Mouse (Mus musculus) liver, embryonic 13.5 days (tissue): Measurements from ENCODE around the gene Lemd1. TPM values are rescaled to one million over a fixed set of nuclear protein-coding genes. Genes with fewer than 3 reads are reported as not detected.
A peak's percentile ranks its signal among the peaks of the same experiment; 100 is the strongest.
"Not testable (repeated sequence)": the region's sequence is repeated elsewhere in the genome, so short reads cannot be mapped to it uniquely, and the experiment has no call there.

ENCODE experiments used
- ATAC-seq: fragments of 200-750 bp; cut with Nextera tagmentation; 2 replicates; pipeline ENCODE4 v1.8.0; 2017; ENCODE audit warnings: low read depth, mild to moderate bottlenecking, moderate number of reproducible peaks, moderate library complexity
- DNase-seq: peaks from one replicate; pipeline ENCODE4 v3.0.0; 2022
- H3K27ac ChIP-seq: fragments of 300-500 bp; sonication (generic); 2 replicates; pipeline ENCODE4 v1.5.1; 2015; ENCODE audit warnings: moderate library complexity, mild to moderate bottlenecking, inconsistent platforms
- H3K27me3 ChIP-seq: fragments of 300-500 bp; sonication (generic); 2 replicates; pipeline ENCODE4 v1.6.1; 2015; ENCODE audit warnings: mild to moderate bottlenecking, inconsistent platforms
- H3K36me3 ChIP-seq: fragments of 300-500 bp; sonication (generic); 2 replicates; pipeline ENCODE4 v1.6.1; 2015; ENCODE audit warnings: mild to moderate bottlenecking, inconsistent platforms
- H3K4me1 ChIP-seq: fragments of 300-500 bp; sonication (generic); replicated peaks from 2 replicates; pipeline ENCODE4 v1.6.1; 2015; ENCODE audit warnings: inconsistent platforms
- H3K4me2 ChIP-seq: fragments of 300-500 bp; sonication (generic); 2 replicates; pipeline ENCODE4 v1.6.1; 2015; ENCODE audit warnings: inconsistent platforms, mild to moderate bottlenecking, moderate library complexity
- H3K4me3 ChIP-seq: fragments of 300-500 bp; sonication (generic); replicated peaks from 2 replicates; pipeline ENCODE4 v1.5.1; 2015; ENCODE audit warnings: mild to moderate bottlenecking, inconsistent platforms
- H3K9ac ChIP-seq: fragments of 300-500 bp; sonication (generic); 2 replicates; pipeline ENCODE4 v1.6.1; 2015; ENCODE audit warnings: mild to moderate bottlenecking, inconsistent platforms
- H3K9me3 ChIP-seq: fragments of 300-500 bp; sonication (generic); replicated peaks from 2 replicates; pipeline ENCODE4 v1.6.1; 2016; ENCODE audit warnings: inconsistent platforms
- WGBS: fragments of 180-500 bp; shearing (Covaris S2); methylation state at CpG from one replicate; pipeline ENCODE4 v1.1.7; 2015; ENCODE audit not compliant: insufficient replicate concordance; 5-methylcytosine and 5-hydroxymethylcytosine counted together
- polyA plus RNA-seq: library from polyadenylated mRNA; unstranded; fragments of >200 nt; fragmentation: Nextera tagmentation; extraction: Ambion mirVana; gene quantifications from 2 replicates; pipeline ENCODE4 v1.2.1, GENCODE M21; 2015

Gene Lemd1
- polyA plus RNA-seq, 1 experiment from 2014 or later, result not detected

DNA sequence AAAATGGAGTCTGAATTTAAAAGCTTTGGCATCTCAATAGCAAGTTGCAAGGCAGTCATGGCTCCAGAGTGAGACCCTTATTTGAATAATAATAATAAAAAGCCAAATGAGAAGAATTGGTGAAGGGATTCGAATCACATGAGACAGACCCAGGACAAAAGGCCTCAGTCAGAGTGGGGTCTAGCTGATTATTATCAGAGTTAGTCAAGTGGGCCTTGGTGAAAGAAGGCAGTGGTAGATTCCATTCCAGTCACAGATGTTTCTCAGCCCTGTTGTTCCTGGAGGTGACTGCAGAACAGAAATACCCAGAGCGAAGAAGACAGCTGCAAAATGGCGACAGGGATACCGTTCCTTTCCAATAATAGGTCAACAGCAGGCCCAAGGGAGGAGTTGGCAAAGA lies 72.4 kb downstream of the Lemd1 start:
- Histone ChIP-seq H3K4me2 (no peak overlapping the region), H3K27ac (no peak overlapping the region), H3K27me3 (peaks cover 4% of the 10 kb centered on the region; the same call in 1 of the 2 replicates), H3K4me1 (peaks cover 20% of the 10 kb centered on the region), H3K36me3 (no peaks in the 10 kb centered on the region), H3K4me3 (no peak overlapping the region), H3K9me3 (no peaks in the 10 kb centered on the region), H3K9ac (no peak overlapping the region)
- ATAC-seq (no peak), DNase-seq (no peak)
- WGBS, result 89% methylated on average over 4 of the region's 4 CpGs

DNA sequence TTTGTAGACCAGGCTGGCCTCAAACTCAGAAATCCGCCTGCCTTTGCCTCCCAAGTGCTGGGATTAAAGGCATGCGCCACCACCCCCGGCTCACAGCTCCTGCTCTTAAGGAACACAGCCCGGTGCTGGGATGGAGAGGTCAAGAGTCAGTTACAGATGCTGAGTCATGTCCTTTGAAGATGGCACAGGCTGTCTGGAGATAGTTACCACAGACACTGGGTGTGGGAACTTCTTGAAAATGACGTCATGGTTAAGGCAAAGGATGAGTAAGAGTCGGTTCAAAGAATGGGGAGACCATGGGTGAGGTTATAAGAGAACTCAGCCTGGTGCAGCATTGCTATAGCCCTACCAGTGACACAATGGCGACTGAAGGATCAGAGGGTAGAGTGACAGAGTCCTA lies 73.3 kb downstream of the Lemd1 start:
- peaks cover 4% of the 10 kb centered on the region; the same call in 1 of the 2 replicates for H3K27me3 ChIP-seq
- DNase-seq (peak; percentile 59), ATAC-seq (peak; percentile 97)
- H3K27ac ChIP-seq, result no peak overlapping the region
- WGBS, result 29% methylated on average over 7 of the region's 7 CpGs
- no peak overlapping the region for H3K4me3 ChIP-seq
- peak overlapping the region; percentile 42 for H3K4me2 ChIP-seq
- no peak overlapping the region; the same call in 1 of the 2 replicates for H3K9ac ChIP-seq
- H3K4me1 ChIP-seq, result peaks cover 20% of the 10 kb centered on the region
- H3K9me3 ChIP-seq, result no peaks in the 10 kb centered on the region
- H3K36me3 ChIP-seq, result no peaks in the 10 kb centered on the region

DNA sequence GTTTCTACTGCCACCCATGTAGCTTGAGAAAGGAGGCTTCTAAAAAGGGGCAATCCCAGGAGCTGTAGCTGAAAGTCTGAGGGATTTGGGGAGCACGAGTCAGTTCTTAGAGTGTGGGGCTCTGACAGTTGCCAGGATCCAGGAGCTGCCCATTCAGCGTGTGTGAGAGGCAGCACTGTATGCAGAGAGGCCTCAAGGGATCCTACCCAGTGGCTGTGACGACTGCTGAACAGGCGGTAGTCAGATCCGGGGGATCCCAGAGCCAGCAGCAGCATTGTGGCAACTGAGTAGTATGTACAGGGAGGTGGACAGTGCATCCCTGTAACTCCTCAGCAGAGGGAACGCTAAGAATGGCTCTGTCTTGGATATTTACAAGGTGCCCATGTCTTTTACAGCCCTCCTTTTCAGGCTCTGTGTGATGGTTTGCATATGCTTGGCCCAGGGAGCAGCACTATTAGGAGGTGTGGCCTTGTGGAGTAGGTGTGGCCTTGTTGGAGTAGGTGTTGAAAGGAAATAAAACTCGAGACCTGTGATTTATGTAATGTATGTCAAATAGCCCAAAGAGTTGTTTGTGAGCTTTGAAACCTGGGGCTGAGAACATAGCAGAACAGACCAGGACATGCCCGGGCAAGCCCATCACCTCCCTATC lies 74.1 kb downstream of the Lemd1 start:
- Histone ChIP-seq H3K4me2 (peak overlapping the region; percentile 42; the same call in 1 of the 2 replicates), H3K27me3 (peaks cover 4% of the 10 kb centered on the region; the same call in 1 of the 2 replicates), H3K9me3 (no peaks in the 10 kb centered on the region), H3K27ac (peak overlapping the region; percentile 47), H3K36me3 (no peaks in the 10 kb centered on the region), H3K4me1 (peaks cover 20% of the 10 kb centered on the region), H3K9ac (peak overlapping the region; percentile 29), H3K4me3 (no peak overlapping the region)
- DNase-seq (no peak), ATAC-seq (no peak)
- WGBS, result 64% methylated on average over 8 of the region's 8 CpGs

DNA sequence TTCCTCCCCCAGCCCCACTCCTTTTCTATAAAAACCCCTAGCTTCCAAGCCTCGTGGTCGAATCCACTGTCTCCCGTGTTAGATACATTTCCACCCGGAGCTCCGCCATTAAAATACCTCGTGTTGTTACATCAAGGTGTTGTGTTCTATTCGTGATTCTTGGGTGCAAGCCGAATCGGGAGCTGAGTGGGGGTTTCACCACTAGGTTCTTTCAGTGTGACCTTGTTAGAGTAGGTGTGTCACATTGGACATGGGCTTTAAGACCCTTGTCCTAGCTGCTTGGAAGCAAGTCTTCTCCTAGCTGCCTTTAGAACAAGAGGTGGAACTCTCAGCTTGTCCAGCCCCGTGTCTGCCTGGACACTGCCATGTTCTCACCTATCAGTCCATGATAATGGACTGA lies 74.7 kb downstream of the Lemd1 start:
- peaks cover 20% of the 10 kb centered on the region for H3K4me1 ChIP-seq
- H3K4me3 ChIP-seq, result no peak overlapping the region
- no peaks in the 10 kb centered on the region for H3K9me3 ChIP-seq
- 74% methylated on average over 10 of the region's 10 CpGs for WGBS
- peaks cover 4% of the 10 kb centered on the region; the same call in 1 of the 2 replicates for H3K27me3 ChIP-seq
- H3K27ac ChIP-seq, result no peak overlapping the region
- H3K4me2 ChIP-seq, result no peak overlapping the region
- H3K36me3 ChIP-seq, result no peaks in the 10 kb centered on the region
- no peak for ATAC-seq
- no peak for DNase-seq
- H3K9ac ChIP-seq, result no peak overlapping the region

DNA sequence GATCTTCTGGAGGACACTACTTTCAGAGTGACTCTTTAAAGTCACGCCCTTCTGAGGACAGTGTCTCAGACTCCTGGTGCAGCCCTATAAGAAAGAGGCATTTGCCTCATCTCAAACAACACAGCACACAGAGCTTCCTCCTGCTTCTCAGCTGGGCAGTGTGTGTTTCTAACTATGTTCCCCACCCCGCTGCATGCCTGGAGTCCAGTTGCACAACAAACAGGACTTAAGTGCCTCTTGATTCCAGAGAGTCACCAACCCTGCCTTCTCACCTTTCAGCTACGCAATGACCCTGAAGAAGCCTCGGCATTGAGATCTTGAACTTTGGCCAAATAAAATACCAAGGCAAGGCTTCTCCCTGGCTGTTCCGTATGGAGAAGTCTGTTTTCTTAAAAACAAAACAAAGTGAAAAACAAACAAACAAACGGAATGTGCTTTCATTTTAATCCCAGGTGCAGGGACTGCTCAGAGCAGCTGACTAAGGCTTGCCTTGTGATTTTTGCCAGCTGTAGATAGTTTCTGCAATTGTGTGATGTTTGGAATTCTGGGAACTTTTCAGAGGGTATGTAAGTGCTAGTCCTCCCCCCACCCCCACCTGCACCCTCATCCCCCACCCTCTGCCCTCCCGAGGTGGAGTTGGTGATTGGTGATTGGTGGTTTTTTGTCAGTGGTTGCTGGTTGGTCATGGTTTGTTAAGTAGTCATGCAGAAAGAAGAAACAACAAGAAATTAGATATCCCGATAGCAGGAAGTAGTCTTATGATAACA lies 75.7 kb downstream of the Lemd1 start:
- H3K9ac ChIP-seq, result no peak overlapping the region
- H3K27me3 ChIP-seq, result peaks cover 4% of the 10 kb centered on the region; the same call in 1 of the 2 replicates
- no peaks in the 10 kb centered on the region for H3K9me3 ChIP-seq
- no peak overlapping the region for H3K4me3 ChIP-seq
- no peaks in the 10 kb centered on the region for H3K36me3 ChIP-seq
- H3K4me1 ChIP-seq, result peaks cover 22% of the 10 kb centered on the region
- no peak overlapping the region for H3K4me2 ChIP-seq
- no peak overlapping the region for H3K27ac ChIP-seq
- DNase-seq (no peak), ATAC-seq (no peak)
- WGBS, result 44% methylated on average over 8 of the region's 8 CpGs

DNA sequence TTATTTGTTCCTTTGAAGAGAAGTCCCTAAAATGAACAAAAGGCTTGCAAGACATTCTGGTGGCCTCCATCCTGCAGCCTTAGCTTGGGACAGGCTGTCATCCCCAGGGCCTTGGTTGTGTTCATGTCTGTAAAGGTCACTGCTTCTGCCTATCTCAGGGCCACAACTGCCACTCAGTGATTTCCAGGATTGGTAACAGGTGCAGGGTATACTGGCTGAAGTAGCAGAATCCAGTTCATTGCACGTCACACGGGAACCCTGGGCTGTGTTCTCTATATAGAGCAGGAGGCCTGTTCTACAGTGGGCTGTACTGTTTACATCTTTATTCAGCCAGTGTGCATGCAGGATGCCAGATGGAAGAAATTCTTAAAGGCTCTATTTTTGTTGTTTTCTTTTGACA lies 76.7 kb downstream of the Lemd1 start:
- no peak for ATAC-seq
- WGBS, result 68% methylated on average over 2 of the region's 2 CpGs
- Histone ChIP-seq H3K4me2 (no peak overlapping the region), H3K36me3 (no peaks in the 10 kb centered on the region), H3K27me3 (peaks cover 4% of the 10 kb centered on the region; the same call in 1 of the 2 replicates), H3K27ac (no peak overlapping the region), H3K9ac (no peak overlapping the region), H3K4me1 (peaks cover 23% of the 10 kb centered on the region), H3K4me3 (no peak overlapping the region), H3K9me3 (no peaks in the 10 kb centered on the region)
- DNase-seq, result no peak

DNA sequence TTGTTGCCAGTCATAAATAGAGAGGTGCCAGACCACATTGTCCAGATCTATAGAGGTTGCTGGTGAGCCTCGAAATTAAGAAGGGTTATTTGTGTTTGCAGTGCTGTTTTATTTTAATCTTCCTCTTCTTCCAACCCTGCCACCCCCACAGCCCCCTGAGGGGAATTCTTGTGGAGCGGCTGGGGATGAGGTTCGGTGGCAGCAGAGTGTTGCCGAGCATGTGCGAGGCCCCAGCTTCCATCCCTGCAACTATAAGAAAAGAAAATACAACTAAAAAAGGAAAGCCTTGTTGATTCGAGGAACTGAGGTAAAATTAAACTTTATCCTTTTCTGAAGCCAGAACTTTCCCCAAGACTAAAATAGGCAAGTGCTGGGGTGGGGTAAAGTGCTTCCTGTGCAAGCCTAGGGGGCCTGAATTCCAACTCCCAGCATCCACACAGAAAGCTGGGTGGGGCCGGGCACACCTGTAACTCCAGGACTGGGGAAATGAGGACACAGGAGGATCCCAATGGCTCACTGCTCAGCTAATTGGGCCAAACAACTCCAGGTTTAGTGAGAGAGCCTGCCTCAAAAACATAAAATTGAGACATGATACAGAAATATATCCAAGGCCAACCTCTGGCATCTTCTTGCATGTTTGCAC lies 77.3 kb downstream of the Lemd1 start:
- no peak for ATAC-seq
- 66% methylated on average over 7 of the region's 7 CpGs for WGBS
- no peak overlapping the region for H3K4me3 ChIP-seq
- H3K27ac ChIP-seq, result no peak overlapping the region
- DNase-seq, result no peak
- H3K36me3 ChIP-seq, result no peaks in the 10 kb centered on the region
- no peak overlapping the region for H3K9ac ChIP-seq
- no peaks in the 10 kb centered on the region for H3K9me3 ChIP-seq
- peaks cover 4% of the 10 kb centered on the region; the same call in 1 of the 2 replicates for H3K27me3 ChIP-seq
- H3K4me1 ChIP-seq, result peaks cover 23% of the 10 kb centered on the region
- H3K4me2 ChIP-seq, result no peak overlapping the region

DNA sequence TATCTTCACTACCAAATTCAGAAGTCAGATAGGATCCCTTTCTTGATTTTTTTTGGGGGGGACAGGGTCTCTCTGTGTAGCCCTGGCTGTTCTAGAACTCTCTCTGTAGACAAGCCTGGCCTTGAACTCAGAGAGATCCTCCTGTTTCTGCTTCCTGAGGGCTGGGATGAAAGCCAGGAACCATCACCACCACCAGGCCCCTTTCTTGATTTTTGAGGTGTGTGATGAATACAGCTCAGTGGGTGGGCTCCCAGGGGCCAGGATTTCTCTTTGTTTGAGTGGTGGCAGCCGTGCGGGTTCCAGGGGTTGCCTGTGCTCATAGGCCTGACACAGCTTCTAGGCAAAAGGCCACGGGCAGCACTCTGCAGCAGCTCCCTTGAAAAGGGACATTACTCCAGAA lies 80.0 kb downstream of the Lemd1 start:
- 71% methylated on average over 3 of the region's 3 CpGs for WGBS
- ATAC-seq (no peak), DNase-seq (no peak)
- Histone ChIP-seq H3K9me3 (no peaks in the 10 kb centered on the region), H3K36me3 (no peaks in the 10 kb centered on the region), H3K4me2 (no peak overlapping the region), H3K4me1 (0 out of 2 replicates have a peak, but pooled peaks cover 3% of the 10 kb centered on the region), H3K27me3 (peaks cover 8% of the 10 kb centered on the region; the same call in 1 of the 2 replicates), H3K27ac (no peak overlapping the region), H3K4me3 (no peak overlapping the region), H3K9ac (no peak overlapping the region)

DNA sequence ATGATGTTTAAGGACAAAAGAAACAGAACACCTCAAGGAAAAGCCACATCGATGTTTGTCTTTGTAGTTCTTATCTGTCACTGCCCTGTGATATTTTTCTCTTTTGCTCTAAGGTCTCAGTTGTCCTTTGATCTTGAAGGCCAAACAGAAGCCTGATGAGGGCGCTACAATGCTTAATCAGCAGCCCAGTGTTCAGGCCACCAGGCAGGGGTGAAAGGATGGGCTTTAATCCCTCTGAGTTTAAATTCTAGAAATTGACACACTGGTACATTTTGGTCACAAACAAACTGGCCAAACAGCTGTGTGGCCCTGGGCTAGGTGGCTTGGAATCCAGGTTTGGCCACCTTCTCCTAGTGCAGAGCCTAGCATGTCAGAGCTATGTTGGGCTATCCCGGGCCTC lies 85.5 kb downstream of the Lemd1 start:
- H3K27me3 ChIP-seq, result peaks cover 7% of the 10 kb centered on the region; the same call in 1 of the 2 replicates
- DNase-seq (no peak), ATAC-seq (no peak)
- no peak overlapping the region for H3K4me3 ChIP-seq
- H3K4me2 ChIP-seq, result no peak overlapping the region
- no peak overlapping the region for H3K9ac ChIP-seq
- no peaks in the 10 kb centered on the region for H3K36me3 ChIP-seq
- 50% methylated on average over 3 of the region's 3 CpGs for WGBS
- 0 out of 2 replicates have a peak, but pooled peaks cover 3% of the 10 kb centered on the region for H3K4me1 ChIP-seq
- H3K9me3 ChIP-seq, result no peaks in the 10 kb centered on the region
- H3K27ac ChIP-seq, result no peak overlapping the region

DNA sequence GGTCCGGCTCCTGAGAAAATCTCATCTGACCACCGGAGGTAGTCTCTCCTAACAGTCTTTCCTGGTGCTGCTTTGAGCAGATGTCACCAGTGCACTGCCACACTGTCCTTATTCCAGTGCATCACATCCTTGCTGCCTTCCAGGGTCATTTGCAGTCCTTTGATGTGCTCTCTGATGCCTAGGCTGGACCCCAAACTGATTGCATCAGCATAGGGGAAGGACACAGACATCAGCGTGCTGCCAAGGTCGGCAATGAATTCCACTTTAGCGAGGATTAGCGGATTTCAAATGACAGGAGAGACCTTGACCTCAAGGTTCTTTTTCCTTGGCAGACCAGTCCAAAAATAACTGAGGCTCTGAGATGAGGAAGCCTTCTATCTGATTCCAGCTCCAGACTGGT lies 85.9 kb downstream of the Lemd1 start:
- ATAC-seq (no peak), DNase-seq (no peak)
- Histone ChIP-seq H3K9me3 (no peaks in the 10 kb centered on the region), H3K27me3 (peaks cover 7% of the 10 kb centered on the region; the same call in 1 of the 2 replicates), H3K4me3 (no peak overlapping the region), H3K36me3 (no peaks in the 10 kb centered on the region), H3K4me2 (no peak overlapping the region), H3K4me1 (no peaks in the 10 kb centered on the region), H3K9ac (no peak overlapping the region), H3K27ac (no peak overlapping the region)
- 55% methylated on average over 6 of the region's 6 CpGs for WGBS

DNA sequence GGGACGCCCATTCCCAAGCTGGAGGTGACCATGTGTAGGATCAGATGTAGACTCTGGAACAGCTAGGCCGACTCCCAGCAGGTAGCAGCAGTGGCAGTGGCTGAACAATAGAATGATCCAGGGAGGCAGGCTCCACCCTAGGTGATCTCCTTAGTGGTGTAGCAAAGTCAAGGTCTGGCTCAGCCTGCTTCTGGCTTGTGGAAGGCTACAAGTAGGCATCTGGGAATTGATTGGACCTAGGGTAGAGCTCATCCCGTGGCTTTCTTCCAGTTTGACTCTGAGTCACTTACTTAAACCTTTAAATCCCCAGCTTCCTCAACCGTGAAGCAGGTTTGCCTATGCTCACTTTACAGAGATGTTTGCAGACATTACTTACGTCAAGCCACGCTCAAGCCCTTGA lies 89.4 kb downstream of the Lemd1 start:
- H3K36me3 ChIP-seq, ATAC-seq, DNase-seq, H3K27me3 ChIP-seq, H3K4me2 ChIP-seq, H3K9me3 ChIP-seq, H3K4me3 ChIP-seq, H3K4me1 ChIP-seq, H3K9ac ChIP-seq, H3K27ac ChIP-seq: not testable (repeated sequence)
- 59% methylated on average over 6 of the region's 6 CpGs for WGBS
